Mouse (Mus musculus) forebrain, embryonic 12.5 days (tissue): ENCODE measurements at regions not wholly inside any gene's neighbourhood (a gene's known extent, or its start where the extent isn't known, plus 50 kb on each side); places are given as distances from the start of the nearest gene placed in this dataset.

Experiments used
- ATAC-seq: fragments of 200-750 bp; cut with Nextera tagmentation; 2 replicates; pipeline ENCODE4 v1.8.0; 2017; ENCODE audit warnings: moderate TSS enrichment; ENCODE audit not compliant: low FRiP score
- H3K27ac ChIP-seq: fragments of 300-500 bp; sonication (generic); 2 replicates; pipeline ENCODE4 v1.5.1; 2016; ENCODE audit warnings: mild to moderate bottlenecking
- H3K27me3 ChIP-seq: fragments of 300-500 bp; sonication (generic); 2 replicates; pipeline ENCODE4 v1.6.1; 2016; ENCODE audit warnings: mild to moderate bottlenecking
- H3K36me3 ChIP-seq: fragments of 300-500 bp; sonication (generic); replicated peaks from 2 replicates; pipeline ENCODE4 v1.6.1; 2016; ENCODE audit warnings: mild to moderate bottlenecking
- H3K4me1 ChIP-seq: fragments of 300-500 bp; sonication (generic); 2 replicates; pipeline ENCODE4 v1.6.1; 2016
- H3K4me2 ChIP-seq: fragments of 300-500 bp; sonication (generic); 2 replicates; pipeline ENCODE4 v1.6.1; 2016; ENCODE audit warnings: mild to moderate bottlenecking, moderate library complexity
- H3K4me3 ChIP-seq: fragments of 300-500 bp; sonication (generic); replicated peaks from 2 replicates; pipeline ENCODE4 v1.5.1; 2016; ENCODE audit warnings: mild to moderate bottlenecking
- H3K9ac ChIP-seq: fragments of 300-500 bp; sonication (generic); 2 replicates; pipeline ENCODE4 v1.6.1; 2016; ENCODE audit warnings: mild to moderate bottlenecking
- H3K9me3 ChIP-seq: fragments of 300-500 bp; sonication (generic); 2 replicates; pipeline ENCODE4 v1.6.1; 2016
- WGBS: fragments of 180-500 bp; shearing (Covaris S2); methylation state at CpG from one replicate; pipeline ENCODE4 v1.1.7; 2016; 5-methylcytosine and 5-hydroxymethylcytosine counted together

- Histone ChIP-seq H3K9me3 (no peaks in the 10 kb centered on the region), H3K4me1 (no peaks in the 10 kb centered on the region), H3K4me2 (no peak overlapping the region), H3K27me3 (no peaks in the 10 kb centered on the region), H3K9ac (no peak overlapping the region), H3K27ac (no peak overlapping the region), H3K36me3 (no peaks in the 10 kb centered on the region), H3K4me3 (no peak overlapping the region)
- WGBS: 75% methylated on average over 3 of the region's 3 CpGs
- ATAC-seq: no peak
Measured at GRCm38 (mm10) chr8:127834006-127834405, 524.4 kb upstream of the Nrp1 start.

- 80% methylated on average over 6 of the region's 6 CpGs for WGBS
- H3K4me3 ChIP-seq: no peak overlapping the region
- no peak for ATAC-seq
- no peak overlapping the region for H3K4me2 ChIP-seq
- H3K4me1 ChIP-seq: no peaks in the 10 kb centered on the region
- no peak overlapping the region for H3K27ac ChIP-seq
- H3K27me3 ChIP-seq: no peaks in the 10 kb centered on the region
- no peaks in the 10 kb centered on the region for H3K36me3 ChIP-seq
- H3K9ac ChIP-seq: no peak overlapping the region
- H3K9me3 ChIP-seq: no peaks in the 10 kb centered on the region
Measured at GRCm38 (mm10) chr8:127836410-127837206, 521.8 kb upstream of the Nrp1 start.

- no peak overlapping the region for H3K4me3 ChIP-seq
- H3K36me3 ChIP-seq: no peaks in the 10 kb centered on the region
- H3K4me1 ChIP-seq: no peaks in the 10 kb centered on the region
- no peak overlapping the region for H3K4me2 ChIP-seq
- H3K27ac ChIP-seq: no peak overlapping the region
- no peak for ATAC-seq
- no peaks in the 10 kb centered on the region for H3K27me3 ChIP-seq
- no peaks in the 10 kb centered on the region for H3K9me3 ChIP-seq
- H3K9ac ChIP-seq: no peak overlapping the region
Measured at GRCm38 (mm10) chr8:127838311-127838710, 520.1 kb upstream of the Nrp1 start.

GRCm38 (mm10) chr8:127847332-127848018 is 510.9 kb upstream of the Nrp1 start:
- WGBS: 82% methylated on average over 9 of the region's 9 CpGs
- no peaks in the 10 kb centered on the region for H3K9me3 ChIP-seq
- no peaks in the 10 kb centered on the region for H3K27me3 ChIP-seq
- H3K4me3 ChIP-seq: no peak overlapping the region
- ATAC-seq: no peak
- H3K4me1 ChIP-seq: no peaks in the 10 kb centered on the region
- H3K36me3 ChIP-seq: no peaks in the 10 kb centered on the region
- no peak overlapping the region for H3K27ac ChIP-seq
- H3K4me2 ChIP-seq: no peak overlapping the region
- no peak overlapping the region for H3K9ac ChIP-seq

GRCm38 (mm10) chr8:127849926-127850325 is 508.5 kb upstream of the Nrp1 start:
- no peak overlapping the region for H3K27ac ChIP-seq
- ATAC-seq: no peak
- H3K36me3 ChIP-seq: no peaks in the 10 kb centered on the region
- H3K9ac ChIP-seq: no peak overlapping the region
- no peaks in the 10 kb centered on the region for H3K9me3 ChIP-seq
- no peaks in the 10 kb centered on the region for H3K4me1 ChIP-seq
- H3K4me3 ChIP-seq: no peak overlapping the region
- no peak overlapping the region for H3K4me2 ChIP-seq
- H3K27me3 ChIP-seq: no peaks in the 10 kb centered on the region

GRCm38 (mm10) chr8:127855653-127856300 is 502.6 kb upstream of the Nrp1 start:
- 55% methylated on average over 4 of the region's 4 CpGs for WGBS
- no peak overlapping the region for H3K9ac ChIP-seq

GRCm38 (mm10) chr8:127856351-127857135 is 501.9 kb upstream of the Nrp1 start:
- Histone ChIP-seq H3K4me1 (0 out of 2 replicates have a peak, but pooled peaks cover 3% of the 10 kb centered on the region), H3K9ac (no peak overlapping the region), H3K4me2 (no peak overlapping the region), H3K9me3 (no peaks in the 10 kb centered on the region), H3K27ac (no peak overlapping the region), H3K36me3 (no peaks in the 10 kb centered on the region), H3K27me3 (no peaks in the 10 kb centered on the region), H3K4me3 (no peak overlapping the region)
- 62% methylated on average over 5 of the region's 5 CpGs for WGBS
- ATAC-seq: no peak

More at GRCm38 (mm10) chr8:127855653-127856300, 502.6 kb upstream of the Nrp1 start:
- no peaks in the 10 kb centered on the region for H3K27me3 ChIP-seq
- no peak for ATAC-seq
- no peak overlapping the region for H3K4me3 ChIP-seq
- no peaks in the 10 kb centered on the region for H3K36me3 ChIP-seq
- H3K9me3 ChIP-seq: no peaks in the 10 kb centered on the region
- H3K27ac ChIP-seq: no peak overlapping the region
- H3K4me1 ChIP-seq: 0 out of 2 replicates have a peak, but pooled peaks cover 3% of the 10 kb centered on the region
- no peak overlapping the region for H3K4me2 ChIP-seq

GRCm38 (mm10) chr8:127859036-127859435 is 499.4 kb upstream of the Nrp1 start:
- Histone ChIP-seq H3K9ac (no peak overlapping the region), H3K4me2 (no peak overlapping the region), H3K4me1 (0 out of 2 replicates have a peak, but pooled peaks cover 3% of the 10 kb centered on the region), H3K4me3 (no peak overlapping the region), H3K36me3 (no peaks in the 10 kb centered on the region), H3K9me3 (no peaks in the 10 kb centered on the region), H3K27me3 (no peaks in the 10 kb centered on the region), H3K27ac (no peak overlapping the region)
- WGBS: 75% methylated on average over 3 of the region's 3 CpGs
- no peak for ATAC-seq

- H3K36me3 ChIP-seq: no peaks in the 10 kb centered on the region
- H3K4me3 ChIP-seq: no peak overlapping the region
- H3K9me3 ChIP-seq: no peaks in the 10 kb centered on the region
- no peak for ATAC-seq
- H3K27ac ChIP-seq: no peak overlapping the region
- no peak overlapping the region for H3K4me2 ChIP-seq
- 73% methylated on average over 3 of the region's 3 CpGs for WGBS
- no peaks in the 10 kb centered on the region for H3K27me3 ChIP-seq
- 0 out of 2 replicates have a peak, but pooled peaks cover 3% of the 10 kb centered on the region for H3K4me1 ChIP-seq
- no peak overlapping the region for H3K9ac ChIP-seq
Measured at GRCm38 (mm10) chr8:127860376-127860775, 498.0 kb upstream of the Nrp1 start.

GRCm38 (mm10) chr8:127860891-127861290 is 497.5 kb upstream of the Nrp1 start:
- no peak overlapping the region for H3K27ac ChIP-seq
- H3K9ac ChIP-seq: no peak overlapping the region
- no peaks in the 10 kb centered on the region for H3K9me3 ChIP-seq
- H3K4me1 ChIP-seq: 0 out of 2 replicates have a peak, but pooled peaks cover 2% of the 10 kb centered on the region
- ATAC-seq: no peak
- no peak overlapping the region for H3K4me3 ChIP-seq
- no peaks in the 10 kb centered on the region for H3K27me3 ChIP-seq
- 70% methylated on average over 3 of the region's 3 CpGs for WGBS
- no peak overlapping the region for H3K4me2 ChIP-seq
- H3K36me3 ChIP-seq: no peaks in the 10 kb centered on the region

- Histone ChIP-seq H3K4me3 (no peak overlapping the region), H3K9ac (no peak overlapping the region), H3K36me3 (no peaks in the 10 kb centered on the region), H3K4me1 (no peaks in the 10 kb centered on the region), H3K4me2 (no peak overlapping the region), H3K9me3 (no peaks in the 10 kb centered on the region), H3K27ac (no peak overlapping the region), H3K27me3 (no peaks in the 10 kb centered on the region)
- no peak for ATAC-seq
- WGBS: 67% methylated on average over 1 of the region's 1 CpGs
Measured at GRCm38 (mm10) chr8:127884641-127885040, 473.8 kb upstream of the Nrp1 start.

- Histone ChIP-seq H3K4me2 (no peak overlapping the region), H3K4me1 (no peaks in the 10 kb centered on the region), H3K4me3 (no peak overlapping the region), H3K9me3 (no peaks in the 10 kb centered on the region), H3K36me3 (no peaks in the 10 kb centered on the region), H3K27ac (no peak overlapping the region), H3K9ac (no peak overlapping the region), H3K27me3 (no peaks in the 10 kb centered on the region)
- WGBS: 88% methylated on average over 3 of the region's 3 CpGs
- no peak for ATAC-seq
Measured at GRCm38 (mm10) chr8:127885211-127885610, 473.2 kb upstream of the Nrp1 start.
